Mouse (Mus musculus): ENCODE results near the gene Mrgbp. TPM values are rescaled to one million over a fixed set of nuclear protein-coding genes. Genes with fewer than 3 reads are reported as not detected.

Mrgbp gene
- polyA plus RNA-seq (2015; fragmentation: Nextera tagmentation; extraction: Ambion mirVana), result 15.9 and 16.1 TPM in 2 replicates

DNA sequence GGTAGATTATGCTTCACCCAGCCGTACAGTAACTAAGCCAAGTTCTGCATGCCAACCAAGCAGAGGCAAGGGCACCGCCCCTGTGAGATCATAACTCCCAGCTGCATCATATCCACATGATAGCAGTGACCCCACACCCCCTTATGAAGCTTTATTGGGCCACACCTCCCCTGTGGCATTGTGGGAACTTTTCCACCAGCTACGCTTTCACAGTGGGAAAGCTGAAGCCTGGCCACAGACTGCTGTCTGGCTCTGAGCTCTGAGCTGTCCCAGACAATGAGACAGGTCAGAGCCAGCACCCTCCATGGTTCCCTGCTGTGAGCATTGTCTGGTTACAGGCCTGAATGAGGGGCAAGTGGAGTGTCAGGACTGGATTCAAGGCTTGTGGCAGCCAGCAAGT is at the start of gene Mrgbp:
Mrgbp (plus strand) TSS at position 303 of the 400 bp plus-strand sequence.
- ATAC-seq (ENCODE audit: low FRiP score, low TSS enrichment), result peak; percentile 25

DNA sequence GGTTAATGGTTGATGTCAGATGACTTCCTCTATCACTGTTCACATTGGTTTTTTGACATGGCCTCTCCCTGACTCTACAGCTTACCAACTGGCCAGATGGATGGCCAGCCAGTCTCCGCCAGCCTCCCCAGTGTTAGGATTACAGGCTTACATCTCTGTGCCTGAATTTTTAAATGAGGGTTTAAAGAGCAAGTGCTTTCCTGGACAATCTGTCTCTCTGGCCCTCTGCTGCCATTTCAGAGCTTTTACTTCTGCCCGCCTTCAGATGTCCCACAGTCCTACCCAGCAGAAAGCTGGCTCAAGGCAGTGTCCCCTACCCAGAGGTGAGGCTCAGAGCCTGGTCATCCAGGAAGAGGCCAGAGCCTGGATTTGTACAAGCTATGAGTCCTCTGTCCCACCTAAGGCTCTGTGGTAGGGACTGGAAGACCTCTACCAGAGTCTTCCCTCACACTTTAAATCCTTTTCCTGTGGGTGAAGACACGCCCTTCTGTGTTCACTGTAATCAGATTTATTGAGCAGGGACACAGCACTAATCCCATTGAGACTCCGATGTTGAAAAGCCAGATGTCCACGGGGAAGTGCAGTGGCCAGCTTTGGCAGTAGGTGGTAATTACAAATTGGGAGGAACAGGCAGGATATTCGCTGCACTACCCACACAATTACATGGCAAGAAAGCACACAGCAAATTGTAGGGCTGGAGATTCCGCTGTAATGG is 49.3 kb upstream of the Mrgbp start:
- Histone ChIP-seq H3K9me3 (ENCODE audit: control insufficient read depth, low read length) (no peaks in the 10 kb centered on the region), H3K4me1 (replicated peaks; ENCODE audit: control insufficient read depth, insufficient read depth) (peaks cover 2% of the 10 kb centered on the region; the same call in 1 of the 2 replicates), H3K27me3 (ENCODE audit: control insufficient read depth, insufficient read depth, low read length) (no peaks in the 10 kb centered on the region), H3K36me3 (ENCODE audit: control insufficient read depth, insufficient read depth, low read length) (no peaks in the 10 kb centered on the region), H3K4me3 (ENCODE audit: low read depth, low read length) (no peak overlapping the region), H3K27ac (replicated peaks) (no peak overlapping the region), H3K4me2 (replicated peaks; ENCODE audit: low read depth) (no peak overlapping the region), H3K9ac (ENCODE audit: low read length) (no peak overlapping the region)
- TF ChIP-seq EP300 (optimal IDR thresholded peaks at IDR 0.05) (no peak), CTCF (IDR thresholded peaks at IDR 0.05; ENCODE audit: low read depth) (no peak)
- ATAC-seq (ENCODE audit: low FRiP score, low TSS enrichment) (no peak), DNase-seq (ENCODE audit: low spot score) (no peak)
- WGBS, result 52% methylated on average over 7 of the region's 7 CpGs

More for the DNA sequence above, at the start of gene Mrgbp:
- WGBS, result 42% methylated on average over 3 of the region's 3 CpGs
- H3K9ac ChIP-seq (ENCODE audit: low read length), result 0 out of 2 replicates have a peak within 1 kb of the TSS, but pooled peaks have one; percentile 18
- no peak within 1 kb of the TSS for H3K4me2 ChIP-seq (replicated peaks; ENCODE audit: low read depth)
- H3K36me3 ChIP-seq (ENCODE audit: control insufficient read depth, insufficient read depth, low read length), result peaks cover 3% of the 10 kb centered on the region; the same call in 1 of the 2 replicates
- peak; percentile 38 for DNase-seq (ENCODE audit: low spot score)
- TF ChIP-seq CTCF (IDR thresholded peaks at IDR 0.05; ENCODE audit: low read depth) (no peak), EP300 (optimal IDR thresholded peaks at IDR 0.05) (no peak)
- H3K9me3 ChIP-seq (ENCODE audit: control insufficient read depth, low read length), result no peaks in the 10 kb centered on the region
- H3K4me3 ChIP-seq (ENCODE audit: low read depth, low read length), result no peak within 1 kb of the TSS
- H3K27me3 ChIP-seq (ENCODE audit: control insufficient read depth, insufficient read depth, low read length), result no peaks in the 10 kb centered on the region
- peaks cover 5% of the 10 kb centered on the region; the same call in 1 of the 2 replicates for H3K4me1 ChIP-seq (replicated peaks; ENCODE audit: control insufficient read depth, insufficient read depth)
- peak within 1 kb of the TSS; percentile 30; the same call in 1 of the 2 replicates for H3K27ac ChIP-seq (replicated peaks)

DNA sequence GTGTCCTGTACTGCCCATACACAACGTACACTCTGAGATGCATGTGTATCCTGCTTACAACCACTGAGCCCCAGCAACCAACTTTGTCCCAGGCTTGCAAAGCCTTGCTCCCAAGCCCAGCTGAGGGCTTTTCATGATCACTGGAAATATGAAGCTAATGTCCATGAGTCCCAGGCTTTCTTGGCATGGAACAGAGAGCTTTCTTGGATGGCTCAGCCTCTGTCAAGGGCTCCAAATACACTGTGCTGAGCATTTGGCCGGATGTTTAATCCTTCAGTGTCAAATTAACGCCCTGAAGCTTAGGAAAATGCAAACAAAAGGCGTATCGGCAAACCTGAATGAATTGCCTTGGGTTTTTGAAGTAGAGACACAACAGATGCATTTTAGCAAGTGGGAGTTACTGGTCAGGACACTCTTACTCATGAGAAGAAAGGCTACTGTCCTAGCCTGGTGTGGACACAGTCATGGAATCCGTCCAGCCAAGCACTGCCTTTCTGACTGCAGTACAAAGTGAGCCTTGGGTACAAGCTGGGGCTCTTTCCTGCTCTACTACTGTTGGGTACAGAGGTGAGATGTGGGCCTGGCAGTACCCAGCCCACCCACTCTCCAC is 48.6 kb upstream of the Mrgbp start:
- no peak overlapping the region for H3K27ac ChIP-seq (replicated peaks)
- DNase-seq (ENCODE audit: low spot score), result no peak

DNA sequence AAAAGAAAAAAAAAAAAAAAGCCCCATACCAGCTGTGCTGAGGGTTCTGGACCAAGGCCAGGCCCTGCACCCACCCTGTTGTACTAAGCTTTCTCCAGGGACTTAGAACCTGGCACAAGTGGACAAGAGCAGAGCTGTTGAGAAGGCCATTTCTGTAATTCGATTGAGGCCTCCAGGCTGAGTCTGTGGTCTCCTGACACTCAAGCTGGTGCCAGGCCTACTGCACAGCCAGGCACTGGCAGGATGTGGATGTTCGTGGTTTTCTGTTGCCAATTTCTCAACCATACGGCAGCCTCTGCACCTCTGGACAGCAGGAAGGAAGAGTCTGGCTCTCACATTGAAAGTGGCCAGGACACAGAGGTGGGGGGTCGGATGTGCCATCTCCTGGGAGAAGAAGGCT is 47.9 kb upstream of the Mrgbp start:
- no peak overlapping the region for H3K9ac ChIP-seq (ENCODE audit: low read length)
- no peak overlapping the region for H3K27ac ChIP-seq (replicated peaks)
- ATAC-seq (ENCODE audit: low FRiP score, low TSS enrichment) (no peak), DNase-seq (ENCODE audit: low spot score) (no peak)
- H3K4me1 ChIP-seq (replicated peaks; ENCODE audit: control insufficient read depth, insufficient read depth), result peaks cover 2% of the 10 kb centered on the region; the same call in 1 of the 2 replicates
- H3K27me3 ChIP-seq (ENCODE audit: control insufficient read depth, insufficient read depth, low read length), result no peaks in the 10 kb centered on the region
- TF ChIP-seq EP300 (optimal IDR thresholded peaks at IDR 0.05) (no peak), CTCF (IDR thresholded peaks at IDR 0.05; ENCODE audit: low read depth) (no peak)
- 61% methylated on average over 4 of the region's 4 CpGs for WGBS
- no peak overlapping the region for H3K4me2 ChIP-seq (replicated peaks; ENCODE audit: low read depth)
- no peak overlapping the region for H3K4me3 ChIP-seq (ENCODE audit: low read depth, low read length)
- H3K36me3 ChIP-seq (ENCODE audit: control insufficient read depth, insufficient read depth, low read length), result no peaks in the 10 kb centered on the region
- H3K9me3 ChIP-seq (ENCODE audit: control insufficient read depth, low read length), result no peaks in the 10 kb centered on the region

More for the DNA sequence above, 48.6 kb upstream of the Mrgbp start:
- Histone ChIP-seq H3K9ac (ENCODE audit: low read length) (no peak overlapping the region), H3K9me3 (ENCODE audit: control insufficient read depth, low read length) (no peaks in the 10 kb centered on the region), H3K27me3 (ENCODE audit: control insufficient read depth, insufficient read depth, low read length) (no peaks in the 10 kb centered on the region), H3K4me1 (replicated peaks; ENCODE audit: control insufficient read depth, insufficient read depth) (peaks cover 2% of the 10 kb centered on the region; the same call in 1 of the 2 replicates), H3K4me3 (ENCODE audit: low read depth, low read length) (no peak overlapping the region), H3K4me2 (replicated peaks; ENCODE audit: low read depth) (no peak overlapping the region), H3K36me3 (ENCODE audit: control insufficient read depth, insufficient read depth, low read length) (no peaks in the 10 kb centered on the region)
- no peak for TF ChIP-seq EP300 (optimal IDR thresholded peaks at IDR 0.05)
- no peak for TF ChIP-seq CTCF (IDR thresholded peaks at IDR 0.05; ENCODE audit: low read depth)
- 25% methylated on average over 6 of the region's 6 CpGs for WGBS
- no peak for ATAC-seq (ENCODE audit: low FRiP score, low TSS enrichment)

DNA sequence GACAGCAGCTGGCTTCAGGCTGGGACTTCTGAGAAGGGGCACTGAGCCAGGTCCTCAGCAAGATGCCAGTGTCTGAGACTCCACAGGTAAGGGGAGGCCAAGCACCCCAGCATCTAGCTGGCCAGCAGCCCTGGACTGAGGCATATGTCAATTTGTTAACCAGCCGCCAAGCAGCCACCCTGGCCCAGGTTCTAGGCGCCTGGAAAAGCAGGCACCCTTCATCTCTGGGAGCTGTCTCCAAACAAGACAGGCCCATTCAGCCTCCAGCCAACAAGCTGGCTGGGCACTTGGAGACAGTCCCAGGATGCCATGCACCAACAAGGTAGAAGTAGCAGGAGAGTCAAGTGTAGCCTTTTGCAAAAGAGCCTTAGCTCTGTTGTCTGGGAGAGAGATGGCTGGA is 37.4 kb upstream of the Mrgbp start:
- H3K9ac ChIP-seq (ENCODE audit: low read length), result no peak overlapping the region
- no peaks in the 10 kb centered on the region for H3K4me1 ChIP-seq (replicated peaks; ENCODE audit: control insufficient read depth, insufficient read depth)
- no peak overlapping the region for H3K4me2 ChIP-seq (replicated peaks; ENCODE audit: low read depth)
- H3K4me3 ChIP-seq (ENCODE audit: low read depth, low read length), result no peak overlapping the region
- ATAC-seq (ENCODE audit: low FRiP score, low TSS enrichment), result no peak
- no peak for DNase-seq (ENCODE audit: low spot score)
- no peak overlapping the region for H3K27ac ChIP-seq (replicated peaks)
- 84% methylated on average over 2 of the region's 2 CpGs for WGBS
- H3K36me3 ChIP-seq (ENCODE audit: control insufficient read depth, insufficient read depth, low read length), result no peaks in the 10 kb centered on the region
- no peaks in the 10 kb centered on the region for H3K9me3 ChIP-seq (ENCODE audit: control insufficient read depth, low read length)
- no peak for TF ChIP-seq CTCF (IDR thresholded peaks at IDR 0.05; ENCODE audit: low read depth)
- no peak for TF ChIP-seq EP300 (optimal IDR thresholded peaks at IDR 0.05)
- H3K27me3 ChIP-seq (ENCODE audit: control insufficient read depth, insufficient read depth, low read length), result no peaks in the 10 kb centered on the region

DNA sequence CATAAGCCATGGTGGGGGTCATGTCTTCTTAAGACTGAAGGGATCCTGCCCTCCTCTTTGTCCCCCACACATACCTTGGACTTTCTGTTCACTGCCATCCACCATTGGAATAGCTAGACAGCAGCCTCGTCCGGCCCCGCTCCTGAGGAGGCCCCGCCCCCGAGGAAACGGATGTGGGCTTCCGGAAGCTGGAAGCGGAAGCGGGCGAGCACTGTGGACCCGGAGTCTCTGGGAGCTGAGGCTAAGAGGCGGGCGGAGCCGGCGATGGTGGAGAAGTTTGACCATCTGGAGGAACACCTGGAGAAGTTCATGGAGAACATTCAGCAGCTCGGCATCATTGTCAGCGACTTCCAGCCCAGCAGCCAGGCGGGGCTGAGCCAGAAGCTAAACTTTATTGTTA is 36.1 kb upstream of the Mrgbp start:
- no peak overlapping the region for H3K4me2 ChIP-seq (replicated peaks; ENCODE audit: low read depth)

More for the DNA sequence above, 36.1 kb upstream of the Mrgbp start:
- Histone ChIP-seq H3K27ac (replicated peaks) (no peak overlapping the region), H3K27me3 (ENCODE audit: control insufficient read depth, insufficient read depth, low read length) (no peaks in the 10 kb centered on the region), H3K36me3 (ENCODE audit: control insufficient read depth, insufficient read depth, low read length) (no peaks in the 10 kb centered on the region), H3K4me1 (replicated peaks; ENCODE audit: control insufficient read depth, insufficient read depth) (no peaks in the 10 kb centered on the region), H3K9ac (ENCODE audit: low read length) (no peak overlapping the region), H3K9me3 (ENCODE audit: control insufficient read depth, low read length) (no peaks in the 10 kb centered on the region), H3K4me3 (ENCODE audit: low read depth, low read length) (no peak overlapping the region)
- no peak for ATAC-seq (ENCODE audit: low FRiP score, low TSS enrichment)
- WGBS, result 77% methylated on average over 18 of the region's 18 CpGs
- DNase-seq (ENCODE audit: low spot score), result no peak
- TF ChIP-seq EP300 (optimal IDR thresholded peaks at IDR 0.05) (no peak), CTCF (IDR thresholded peaks at IDR 0.05; ENCODE audit: low read depth) (no peak)
